Mouse (Mus musculus) neural tube, embryonic 11.5 days (tissue): ENCODE measurements around the gene Fstl1. TPM values are rescaled to one million over a fixed set of nuclear protein-coding genes. Genes with fewer than 3 reads are reported as not detected.

ENCODE experiments used
- ATAC-seq: fragments of 200-750 bp; cut with Nextera tagmentation; 2 replicates; pipeline ENCODE4 v1.8.0; 2017; ENCODE audit warnings: moderate number of reproducible peaks, mild to moderate bottlenecking, moderate TSS enrichment, moderate library complexity; ENCODE audit not compliant: insufficient read depth, low FRiP score, low TSS enrichment
- DNase-seq: peaks from one replicate; pipeline ENCODE4 v3.0.0-alpha.2; 2015; ENCODE audit warnings: low spot score
- H3K27ac ChIP-seq: fragments of 300-500 bp; sonication (generic); 2 replicates; pipeline ENCODE4 v1.5.1; 2014; ENCODE audit warnings: low read depth, mild to moderate bottlenecking, low read length
- H3K27me3 ChIP-seq: fragments of 300-500 bp; sonication (generic); 2 replicates; pipeline ENCODE4 v1.6.1; 2014; ENCODE audit warnings: mild to moderate bottlenecking, low read length, mixed read lengths; ENCODE audit not compliant: control insufficient read depth, insufficient read depth
- H3K36me3 ChIP-seq: fragments of 300-500 bp; sonication (generic); 2 replicates; pipeline ENCODE4 v1.6.1; 2014; ENCODE audit warnings: mild to moderate bottlenecking, low read length, moderate library complexity, mixed read lengths; ENCODE audit not compliant: control insufficient read depth, insufficient read depth
- H3K4me1 ChIP-seq: fragments of 300-500 bp; sonication (generic); 2 replicates; pipeline ENCODE4 v1.6.1; 2014; ENCODE audit warnings: low read length, mixed read lengths; ENCODE audit not compliant: control insufficient read depth, insufficient read depth
- H3K4me2 ChIP-seq: fragments of 300-500 bp; sonication (generic); 2 replicates; pipeline ENCODE4 v1.6.1; 2014; ENCODE audit warnings: low read depth, mild to moderate bottlenecking, moderate library complexity
- H3K4me3 ChIP-seq: fragments of 300-500 bp; sonication (generic); 2 replicates; pipeline ENCODE4 v1.5.1; 2014; ENCODE audit warnings: low read depth, low read length
- H3K9ac ChIP-seq: fragments of 300-500 bp; sonication (generic); 2 replicates; pipeline ENCODE4 v1.6.1; 2014; ENCODE audit warnings: mild to moderate bottlenecking, low read length
- H3K9me3 ChIP-seq: fragments of 300-500 bp; sonication (generic); 2 replicates; pipeline ENCODE4 v1.6.1; 2016; ENCODE audit warnings: low read length; ENCODE audit not compliant: control insufficient read depth
- WGBS: fragments of 180-500 bp; shearing (Covaris S2); extraction: QIAGEN DNeasy Blood & Tissue Kit; methylation state at CpG from one replicate; pipeline ENCODE4 v1.1.7; 2014; 5-methylcytosine and 5-hydroxymethylcytosine counted together
- polyA plus RNA-seq: library from polyadenylated mRNA; unstranded; fragments of >200 nt; fragmentation: Nextera tagmentation; extraction: Ambion mirVana; gene quantifications from 2 replicates; pipeline ENCODE4 v1.2.1, GENCODE M21; 2014

The Fstl1 gene
- polyA plus RNA-seq, 1 experiment from 2014 or later: 204 TPM

DNA sequence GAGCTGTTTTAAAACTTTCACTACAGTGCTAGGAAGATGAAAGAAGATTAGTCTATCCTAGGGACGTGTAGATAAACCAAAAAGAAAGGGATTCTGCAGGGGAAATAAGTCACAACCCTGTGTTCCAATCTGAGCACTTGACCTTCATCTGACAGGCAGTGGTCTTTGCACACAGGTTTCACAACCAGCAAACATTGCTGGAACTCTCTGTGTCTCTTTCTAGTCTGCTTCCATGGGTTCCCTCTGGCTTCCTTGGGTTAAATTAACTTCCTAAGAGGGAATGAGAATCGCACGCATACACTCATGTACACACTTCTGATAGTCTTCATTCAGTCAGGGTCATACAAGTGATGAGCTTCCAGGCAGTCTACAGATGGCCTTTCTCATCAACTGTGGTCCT, 87.2 kb downstream of the Fstl1 start:
- Histone ChIP-seq H3K4me1 (no peaks in the 10 kb centered on the region), H3K4me3 (no peak overlapping the region), H3K36me3 (no peaks in the 10 kb centered on the region), H3K4me2 (no peak overlapping the region), H3K9me3 (no peaks in the 10 kb centered on the region), H3K9ac (no peak overlapping the region), H3K27ac (no peak overlapping the region), H3K27me3 (no peaks in the 10 kb centered on the region)
- 82% methylated on average over 3 of the region's 3 CpGs for WGBS
- DNase-seq (no peak), ATAC-seq (no peak)

GRCm38 (mm10) chr16:37865841-37866240, 89.2 kb downstream of the Fstl1 start:
- DNase-seq: no peak

GRCm38 (mm10) chr16:37867791-37868505, 91.3 kb downstream of the Fstl1 start, which contains the start of gene Lrrc58:
TSS of gene Lrrc58 (plus strand) at chr16:37868389.
- Histone ChIP-seq H3K27me3 (no peaks in the 10 kb centered on the region), H3K36me3 (0 out of 2 replicates have a peak, but pooled peaks cover 2% of the 10 kb centered on the region), H3K4me3 (peak within 1 kb of the TSS; percentile 96), H3K27ac (peak within 1 kb of the TSS; percentile 99), H3K4me2 (peak within 1 kb of the TSS; percentile 76), H3K4me1 (peaks cover 14% of the 10 kb centered on the region; the same call in 1 of the 2 replicates), H3K9me3 (no peaks in the 10 kb centered on the region), H3K9ac (peak within 1 kb of the TSS; percentile 99)
- WGBS: under 1% methylated on average over 74 of the region's 86 CpGs
- ATAC-seq (peak; percentile 92), DNase-seq (peak; percentile 91)

More at GRCm38 (mm10) chr16:37865841-37866240, 89.2 kb downstream of the Fstl1 start:
- Histone ChIP-seq H3K9ac (no peak overlapping the region), H3K36me3 (no peaks in the 10 kb centered on the region), H3K27ac (no peak overlapping the region), H3K9me3 (no peaks in the 10 kb centered on the region), H3K4me2 (no peak overlapping the region), H3K4me3 (no peak overlapping the region), H3K4me1 (peaks cover 7% of the 10 kb centered on the region; the same call in 1 of the 2 replicates), H3K27me3 (no peaks in the 10 kb centered on the region)
- WGBS: 88% methylated on average over 9 of the region's 9 CpGs
- no peak for ATAC-seq

DNA sequence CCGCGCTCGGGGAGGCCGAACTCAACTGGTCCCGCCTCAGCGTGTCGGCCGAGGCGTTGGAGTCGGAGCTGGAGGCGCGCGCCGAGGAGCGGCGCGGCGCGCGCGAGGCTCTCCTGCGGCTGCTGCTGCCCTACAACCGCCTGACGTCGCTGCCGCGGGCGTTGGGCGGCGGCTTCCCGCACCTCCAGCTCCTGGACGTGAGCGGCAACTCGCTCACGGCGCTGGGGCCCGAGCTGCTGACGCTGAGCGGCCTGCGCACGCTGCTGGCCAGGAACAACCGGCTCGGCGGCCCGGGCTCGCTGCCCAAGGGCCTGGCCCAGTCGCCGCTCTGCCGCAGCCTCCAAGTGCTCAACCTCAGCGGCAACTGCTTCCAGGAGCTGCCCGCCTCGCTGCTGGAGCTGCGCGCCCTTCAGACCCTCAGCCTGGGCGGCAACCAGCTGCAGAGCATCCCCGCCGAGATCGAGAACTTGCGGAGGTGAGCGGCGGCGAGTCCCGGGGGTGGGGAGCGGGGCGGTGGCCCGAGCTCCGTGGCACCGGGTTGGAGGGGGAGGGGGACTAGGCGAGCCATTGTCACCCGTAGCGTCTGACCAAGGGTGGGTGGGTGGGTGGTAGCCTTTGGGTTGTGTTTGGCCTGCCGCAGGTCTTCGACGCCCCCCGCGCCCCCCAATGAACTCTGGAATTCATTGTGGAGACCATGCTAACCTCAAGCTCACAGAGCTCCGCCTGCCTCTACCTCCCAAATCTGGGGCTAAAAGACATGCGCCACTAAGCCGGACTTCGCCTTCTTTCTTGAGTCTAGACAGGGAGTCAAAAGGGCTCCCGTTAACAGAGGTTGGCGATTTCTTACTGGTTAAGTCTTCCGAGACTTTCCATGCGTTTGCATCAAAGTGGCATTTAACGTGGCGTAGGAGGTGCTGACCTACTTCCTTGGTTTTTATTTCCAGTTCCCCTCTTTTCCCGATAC, 92.1 kb downstream of the Fstl1 start:
- ATAC-seq (peak; percentile 65), DNase-seq (peak; percentile 86)
- H3K4me1 ChIP-seq: peaks cover 14% of the 10 kb centered on the region; the same call in 1 of the 2 replicates
- H3K9ac ChIP-seq: peak overlapping the region; percentile 99
- H3K27ac ChIP-seq: peak overlapping the region; percentile 99
- H3K4me3 ChIP-seq: peak overlapping the region; percentile 96
- no peaks in the 10 kb centered on the region for H3K9me3 ChIP-seq
- WGBS: under 1% methylated on average over 83 of the region's 87 CpGs
- peak overlapping the region; percentile 76 for H3K4me2 ChIP-seq
- H3K36me3 ChIP-seq: 0 out of 2 replicates have a peak, but pooled peaks cover 2% of the 10 kb centered on the region
- H3K27me3 ChIP-seq: no peaks in the 10 kb centered on the region

GRCm38 (mm10) chr16:37869470-37870231, 93.0 kb downstream of the Fstl1 start:
- H3K4me3 ChIP-seq: peak overlapping the region; percentile 96
- peaks cover 14% of the 10 kb centered on the region; the same call in 1 of the 2 replicates for H3K4me1 ChIP-seq
- H3K9ac ChIP-seq: peak overlapping the region; percentile 99
- peak overlapping the region; percentile 76 for H3K4me2 ChIP-seq
- H3K9me3 ChIP-seq: no peaks in the 10 kb centered on the region
- H3K36me3 ChIP-seq: 0 out of 2 replicates have a peak, but pooled peaks cover 2% of the 10 kb centered on the region
- 54% methylated on average over 4 of the region's 4 CpGs for WGBS
- H3K27ac ChIP-seq: peak overlapping the region; percentile 99; the same call in 1 of the 2 replicates
- no peaks in the 10 kb centered on the region for H3K27me3 ChIP-seq
- no peak for DNase-seq
- no peak for ATAC-seq

DNA sequence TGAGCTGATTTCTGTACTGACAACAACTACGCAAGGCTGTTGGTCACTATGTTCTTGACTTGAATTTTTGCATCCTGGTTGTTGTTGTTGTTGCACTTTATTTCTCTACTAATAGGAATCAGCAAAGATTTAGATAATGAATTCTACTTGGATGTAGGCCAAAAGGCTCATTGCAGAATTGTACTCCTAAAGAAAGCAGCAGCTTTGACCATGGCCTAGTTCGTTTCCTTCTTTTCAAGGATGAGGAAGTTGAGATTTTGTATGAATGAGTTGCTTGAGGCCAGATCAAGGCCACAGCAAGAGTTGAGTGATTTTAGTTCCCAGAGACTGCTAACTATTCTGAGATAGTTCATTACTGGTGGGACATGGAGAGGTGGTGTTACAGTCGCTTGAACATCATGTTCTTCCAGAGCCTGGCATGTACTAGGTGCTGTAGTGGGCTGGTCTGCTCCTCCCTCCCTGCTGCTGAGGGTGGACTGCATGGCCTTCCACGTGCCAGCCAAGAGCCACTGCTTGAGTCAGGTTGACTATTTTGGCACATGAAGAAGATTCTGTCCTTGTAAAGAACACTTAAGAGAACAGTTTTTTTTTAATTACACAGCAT, 94.5 kb downstream of the Fstl1 start:
- H3K4me3 ChIP-seq: no peak overlapping the region
- H3K4me2 ChIP-seq: no peak overlapping the region
- DNase-seq (no peak), ATAC-seq (no peak)
- H3K4me1 ChIP-seq: peaks cover 14% of the 10 kb centered on the region; the same call in 1 of the 2 replicates
- no peaks in the 10 kb centered on the region for H3K9me3 ChIP-seq
- H3K27ac ChIP-seq: no peak overlapping the region
- 87% methylated on average over 4 of the region's 4 CpGs for WGBS
- H3K9ac ChIP-seq: no peak overlapping the region
- no peaks in the 10 kb centered on the region for H3K27me3 ChIP-seq
- H3K36me3 ChIP-seq: 0 out of 2 replicates have a peak, but pooled peaks cover 2% of the 10 kb centered on the region

GRCm38 (mm10) chr16:37874501-37875235, 98.0 kb downstream of the Fstl1 start:
- Histone ChIP-seq H3K4me2 (no peak overlapping the region), H3K36me3 (0 out of 2 replicates have a peak, but pooled peaks cover 2% of the 10 kb centered on the region)

More at GRCm38 (mm10) chr16:37874501-37875235, 98.0 kb downstream of the Fstl1 start:
- Histone ChIP-seq H3K27ac (no peak overlapping the region), H3K4me1 (peaks cover 14% of the 10 kb centered on the region; the same call in 1 of the 2 replicates), H3K27me3 (no peaks in the 10 kb centered on the region), H3K9me3 (no peaks in the 10 kb centered on the region), H3K9ac (no peak overlapping the region), H3K4me3 (no peak overlapping the region)
- WGBS: 91% methylated on average over 4 of the region's 4 CpGs
- ATAC-seq (no peak), DNase-seq (no peak)
